Mouse (Mus musculus) kidney, embryonic 15.5 days (tissue): ENCODE results near the gene Cacna1i. TPM values are rescaled to one million over a fixed set of nuclear protein-coding genes. Genes with fewer than 3 reads are reported as not detected.

Experiments used
- ATAC-seq: fragments of 200-750 bp; cut with Nextera tagmentation; replicated peaks from 2 replicates; pipeline ENCODE4 v1.8.0; 2017; ENCODE audit warnings: moderate TSS enrichment; ENCODE audit not compliant: low FRiP score
- H3K27ac ChIP-seq: fragments of 300-500 bp; sonication (generic); 2 replicates; pipeline ENCODE4 v1.5.1; 2015; ENCODE audit warnings: mild to moderate bottlenecking, inconsistent platforms
- H3K27me3 ChIP-seq: fragments of 300-500 bp; sonication (generic); 2 replicates; pipeline ENCODE4 v1.6.1; 2015; ENCODE audit warnings: inconsistent platforms
- H3K36me3 ChIP-seq: fragments of 300-500 bp; sonication (generic); 2 replicates; pipeline ENCODE4 v1.6.1; 2015; ENCODE audit warnings: inconsistent platforms
- H3K4me1 ChIP-seq: fragments of 300-500 bp; sonication (generic); 2 replicates; pipeline ENCODE4 v1.6.1; 2015; ENCODE audit warnings: inconsistent platforms
- H3K4me2 ChIP-seq: fragments of 300-500 bp; sonication (generic); 2 replicates; pipeline ENCODE4 v1.6.1; 2015; ENCODE audit warnings: moderate library complexity, mild to moderate bottlenecking, inconsistent platforms
- H3K4me3 ChIP-seq: fragments of 300-500 bp; sonication (generic); replicated peaks from 2 replicates; pipeline ENCODE4 v1.5.1; 2015; ENCODE audit warnings: mild to moderate bottlenecking, inconsistent platforms
- H3K9ac ChIP-seq: fragments of 300-500 bp; sonication (generic); 2 replicates; pipeline ENCODE4 v1.6.1; 2015; ENCODE audit warnings: mild to moderate bottlenecking, inconsistent platforms
- H3K9me3 ChIP-seq: fragments of 300-500 bp; sonication (generic); replicated peaks from 2 replicates; pipeline ENCODE4 v1.6.1; 2016; ENCODE audit warnings: inconsistent platforms
- WGBS: fragments of 180-500 bp; shearing (Covaris S2); methylation state at CpG from one replicate; pipeline ENCODE4 v1.1.7; 2015; ENCODE audit warnings: mixed read lengths; 5-methylcytosine and 5-hydroxymethylcytosine counted together
- polyA plus RNA-seq: library from polyadenylated mRNA; unstranded; fragments of >200 nt; fragmentation: Nextera tagmentation; extraction: Ambion mirVana; gene quantifications from 2 replicates; pipeline ENCODE4 v1.2.1, GENCODE M21; 2015

Gene Cacna1i
- polyA plus RNA-seq, 1 experiment from 2014 or later, result 0.03 TPM

DNA sequence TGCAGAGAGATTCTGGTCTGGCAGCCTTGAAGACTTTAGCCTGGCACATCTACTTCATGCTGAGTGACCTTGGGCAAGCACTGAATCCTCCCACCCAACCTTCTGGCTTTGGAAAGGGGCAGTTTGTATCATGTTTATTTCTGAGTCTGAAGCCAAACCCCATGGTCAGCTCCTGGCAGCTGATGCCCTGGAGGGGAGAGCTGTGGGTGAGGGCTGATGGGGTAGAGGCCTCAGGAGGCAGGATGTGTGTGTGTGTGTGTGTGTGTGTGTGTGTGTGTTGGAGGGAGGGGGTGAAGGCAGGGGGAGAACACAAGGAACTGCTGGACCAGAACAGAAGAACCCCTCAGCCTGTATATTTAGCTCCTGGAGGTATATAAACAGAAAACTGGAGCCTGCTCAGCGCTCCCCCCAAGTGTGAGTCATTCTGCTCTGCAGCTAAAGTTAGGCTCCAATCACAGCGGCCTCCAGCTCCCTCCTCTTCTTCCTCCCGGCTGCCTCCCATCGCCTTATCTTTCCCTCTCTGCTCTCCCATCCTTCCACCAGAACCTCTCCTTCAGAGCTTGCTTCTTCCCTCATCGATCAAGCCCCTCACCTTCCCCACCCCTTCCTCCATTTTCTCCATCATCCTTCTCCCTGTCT is 8.8 kb upstream of the Cacna1i start:
- Histone ChIP-seq H3K36me3 (no peaks in the 10 kb centered on the region), H3K9ac (no peak overlapping the region), H3K4me2 (no peak overlapping the region), H3K4me3 (no peak overlapping the region), H3K9me3 (no peaks in the 10 kb centered on the region), H3K4me1 (no peaks in the 10 kb centered on the region), H3K27ac (no peak overlapping the region), H3K27me3 (peaks cover 27% of the 10 kb centered on the region)
- no peak for ATAC-seq
- WGBS, result 78% methylated on average over 5 of the region's 5 CpGs

DNA sequence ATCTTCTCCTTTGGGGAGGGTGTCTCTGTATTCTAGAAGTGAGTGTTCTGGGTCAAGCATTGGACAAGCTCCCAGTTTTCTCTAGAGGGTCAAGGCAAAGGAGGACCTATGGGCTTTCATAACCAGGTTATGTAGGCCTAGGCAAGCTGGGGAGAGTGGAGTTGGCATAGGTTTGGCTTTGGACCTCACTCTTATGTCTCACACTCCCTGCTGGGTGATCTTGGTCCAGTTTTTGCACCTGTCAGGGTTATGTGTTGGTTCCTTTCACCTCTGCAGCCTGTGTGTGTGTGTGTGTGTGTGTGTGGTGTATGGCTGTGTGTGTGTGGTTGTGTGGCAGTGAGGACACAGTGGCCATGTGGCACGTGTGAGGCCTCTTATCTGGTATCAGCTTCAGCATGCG is 8.0 kb upstream of the Cacna1i start:
- Histone ChIP-seq H3K36me3 (no peaks in the 10 kb centered on the region), H3K27ac (no peak overlapping the region), H3K27me3 (peaks cover 33% of the 10 kb centered on the region), H3K9ac (no peak overlapping the region), H3K4me1 (no peaks in the 10 kb centered on the region), H3K9me3 (no peaks in the 10 kb centered on the region), H3K4me3 (no peak overlapping the region), H3K4me2 (no peak overlapping the region)
- ATAC-seq, result no peak
- 82% methylated on average over 2 of the region's 2 CpGs for WGBS

DNA sequence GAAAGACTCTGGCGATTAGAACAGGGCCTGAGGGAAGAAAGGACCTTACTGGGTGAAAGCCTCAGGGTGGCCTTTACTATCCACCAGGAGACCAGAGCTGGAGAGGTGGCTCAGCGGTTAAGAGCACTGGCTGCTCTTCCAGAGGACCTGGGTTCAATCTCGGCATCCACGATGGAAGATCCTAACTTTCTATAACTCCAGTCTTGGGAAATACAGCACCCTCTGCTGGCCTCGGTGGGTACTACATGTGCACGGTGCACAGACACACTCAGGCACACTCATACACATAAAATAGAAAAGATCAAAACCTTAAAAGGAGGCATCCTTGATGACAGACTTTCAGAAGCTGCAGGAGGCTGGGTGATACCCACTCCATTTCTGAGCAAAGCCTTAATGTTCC is 6.4 kb upstream of the Cacna1i start:
- Histone ChIP-seq H3K4me1 (no peaks in the 10 kb centered on the region), H3K4me2 (no peak overlapping the region), H3K27ac (no peak overlapping the region), H3K9me3 (no peaks in the 10 kb centered on the region), H3K4me3 (no peak overlapping the region), H3K9ac (no peak overlapping the region), H3K36me3 (no peaks in the 10 kb centered on the region), H3K27me3 (peaks cover 42% of the 10 kb centered on the region)
- ATAC-seq, result no peak
- 25% methylated on average over 6 of the region's 6 CpGs for WGBS

DNA sequence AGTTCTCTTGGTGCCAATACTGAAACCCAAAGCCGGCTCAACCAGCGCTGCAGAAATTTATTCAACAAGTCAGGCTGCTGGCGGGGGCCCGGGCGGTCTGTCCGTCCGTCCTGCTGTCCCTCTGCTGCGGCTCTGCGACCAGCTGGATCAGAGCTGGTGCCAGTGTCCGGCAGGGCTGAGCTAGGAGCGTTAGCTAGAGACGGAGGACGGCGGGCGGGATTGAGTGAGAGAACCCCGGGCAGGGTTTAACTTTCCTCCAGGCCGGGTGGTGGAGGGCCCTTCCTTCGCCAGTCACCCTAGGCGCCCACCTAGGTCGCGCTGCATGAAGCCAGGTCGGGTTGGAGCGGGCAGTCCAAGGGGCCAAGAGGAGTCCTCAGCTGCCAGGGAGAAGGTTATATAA is 998 bp downstream of the Cacna1i start:
- no peak overlapping the region for H3K27ac ChIP-seq
- no peak for ATAC-seq
- WGBS, result 3% methylated on average over 23 of the region's 23 CpGs
- H3K4me3 ChIP-seq, result peak overlapping the region; percentile 51
- peak overlapping the region; percentile 90 for H3K4me2 ChIP-seq
- H3K4me1 ChIP-seq, result peaks cover 17% of the 10 kb centered on the region
- H3K36me3 ChIP-seq, result no peaks in the 10 kb centered on the region
- H3K9ac ChIP-seq, result no peak overlapping the region
- no peaks in the 10 kb centered on the region for H3K9me3 ChIP-seq
- H3K27me3 ChIP-seq, result peaks cover 87% of the 10 kb centered on the region

DNA sequence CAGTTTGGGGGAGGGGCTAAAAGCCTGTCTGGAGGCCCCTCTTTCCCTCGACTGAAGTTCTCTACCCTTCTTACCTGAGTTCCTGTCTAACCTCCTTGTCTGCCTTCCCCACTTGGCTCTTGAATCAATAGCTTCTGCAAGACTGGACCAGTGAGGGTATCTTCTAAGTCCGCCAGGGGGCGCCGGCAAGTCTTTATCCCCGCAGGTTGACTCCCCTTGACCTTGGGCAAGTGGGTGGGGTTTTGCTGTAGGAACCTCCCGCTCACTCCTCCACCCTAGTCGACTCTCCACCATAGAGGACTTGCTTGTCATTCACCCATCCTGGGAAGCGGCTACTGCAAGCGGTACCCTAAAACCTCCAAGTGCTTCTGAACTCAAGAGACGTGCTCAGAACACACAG is 2.4 kb downstream of the Cacna1i start:
- H3K4me2 ChIP-seq, result no peak overlapping the region
- H3K9me3 ChIP-seq, result no peaks in the 10 kb centered on the region
- no peak overlapping the region for H3K27ac ChIP-seq
- H3K36me3 ChIP-seq, result no peaks in the 10 kb centered on the region
- peaks cover 17% of the 10 kb centered on the region for H3K4me1 ChIP-seq
- H3K27me3 ChIP-seq, result peaks cover 73% of the 10 kb centered on the region
- no peak overlapping the region for H3K9ac ChIP-seq
- H3K4me3 ChIP-seq, result no peak overlapping the region
- WGBS, result 9% methylated on average over 10 of the region's 10 CpGs
- ATAC-seq, result no peak

DNA sequence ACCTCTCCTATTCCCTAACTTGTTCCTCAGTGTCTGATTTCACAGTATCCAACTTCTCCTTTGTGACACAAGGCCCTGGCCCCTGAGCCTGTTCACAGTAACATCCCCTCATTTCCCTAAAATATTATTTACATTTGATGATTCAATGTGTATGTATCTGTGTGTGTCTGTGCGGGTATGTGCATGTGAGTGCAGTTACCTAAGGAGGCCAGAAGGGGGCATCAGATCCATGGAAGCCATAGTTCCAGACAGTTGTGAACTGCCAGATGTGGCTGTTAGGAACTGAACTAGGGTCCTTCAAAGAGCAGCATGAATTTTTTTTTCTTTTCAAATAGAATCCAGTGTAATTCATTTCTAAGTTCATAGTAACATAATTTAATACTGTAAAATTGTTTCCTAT is 10.1 kb downstream of the Cacna1i start:
- no peak overlapping the region for H3K4me2 ChIP-seq
- no peaks in the 10 kb centered on the region for H3K9me3 ChIP-seq
- no peaks in the 10 kb centered on the region for H3K36me3 ChIP-seq
- no peak for ATAC-seq
- 0 out of 2 replicates have a peak, but pooled peaks cover 4% of the 10 kb centered on the region for H3K27me3 ChIP-seq
- H3K9ac ChIP-seq, result no peak overlapping the region
- 100% methylated on average over 1 of the region's 1 CpGs for WGBS
- 0 out of 2 replicates have a peak, but pooled peaks cover 5% of the 10 kb centered on the region for H3K4me1 ChIP-seq
- no peak overlapping the region for H3K27ac ChIP-seq
- H3K4me3 ChIP-seq, result no peak overlapping the region

DNA sequence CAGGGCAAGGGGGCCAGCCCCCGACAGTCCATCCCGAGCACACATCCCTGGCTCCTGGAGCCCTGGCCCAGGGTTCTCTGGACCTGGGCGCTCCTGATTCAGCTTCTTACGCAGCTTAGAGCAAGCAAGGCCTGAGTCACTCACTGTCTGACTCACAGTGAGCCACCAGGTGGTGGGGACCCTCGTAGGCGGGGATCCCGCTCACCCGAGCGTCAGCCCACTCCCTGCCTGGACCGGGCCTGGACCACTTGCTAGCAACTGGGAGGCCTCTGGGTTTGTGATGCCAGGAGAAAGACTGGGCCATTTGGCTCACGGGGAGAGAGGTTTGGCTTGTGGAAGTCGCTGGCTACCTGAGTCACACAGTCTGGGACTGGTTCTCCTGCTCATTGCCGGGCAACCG is 16.7 kb downstream of the Cacna1i start:
- ATAC-seq, result no peak

DNA sequence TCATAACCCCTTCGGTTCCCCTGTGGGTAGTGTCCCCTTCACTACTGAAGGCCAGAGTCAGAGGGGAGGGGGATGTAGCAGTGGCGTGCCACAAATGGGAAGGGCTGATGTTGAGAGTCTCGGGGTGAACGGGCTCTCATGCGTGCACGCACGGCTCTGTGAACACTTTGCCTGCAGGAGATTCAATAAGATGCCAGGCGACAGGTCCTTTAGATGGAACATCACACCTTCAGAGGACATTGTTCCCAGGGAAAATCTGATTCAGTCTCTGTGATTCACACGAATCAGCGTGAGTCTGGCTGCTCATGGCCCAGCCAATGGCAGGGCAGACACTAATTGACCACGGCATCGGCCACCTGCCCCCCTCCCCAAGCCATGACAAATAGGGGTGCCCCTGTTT is 17.1 kb downstream of the Cacna1i start:
- 71% methylated on average over 12 of the region's 12 CpGs for WGBS
- Histone ChIP-seq H3K9ac (no peak overlapping the region), H3K27me3 (peaks cover 3% of the 10 kb centered on the region; the same call in 1 of the 2 replicates), H3K4me3 (no peak overlapping the region), H3K27ac (no peak overlapping the region), H3K4me2 (no peak overlapping the region), H3K36me3 (no peaks in the 10 kb centered on the region), H3K4me1 (no peaks in the 10 kb centered on the region), H3K9me3 (no peaks in the 10 kb centered on the region)
- ATAC-seq, result no peak

More for the DNA sequence above, 16.7 kb downstream of the Cacna1i start:
- Histone ChIP-seq H3K4me1 (no peaks in the 10 kb centered on the region), H3K36me3 (no peaks in the 10 kb centered on the region), H3K4me2 (no peak overlapping the region), H3K9ac (no peak overlapping the region), H3K27me3 (peaks cover 3% of the 10 kb centered on the region; the same call in 1 of the 2 replicates), H3K4me3 (no peak overlapping the region), H3K27ac (no peak overlapping the region), H3K9me3 (no peaks in the 10 kb centered on the region)
- WGBS, result 45% methylated on average over 14 of the region's 14 CpGs

DNA sequence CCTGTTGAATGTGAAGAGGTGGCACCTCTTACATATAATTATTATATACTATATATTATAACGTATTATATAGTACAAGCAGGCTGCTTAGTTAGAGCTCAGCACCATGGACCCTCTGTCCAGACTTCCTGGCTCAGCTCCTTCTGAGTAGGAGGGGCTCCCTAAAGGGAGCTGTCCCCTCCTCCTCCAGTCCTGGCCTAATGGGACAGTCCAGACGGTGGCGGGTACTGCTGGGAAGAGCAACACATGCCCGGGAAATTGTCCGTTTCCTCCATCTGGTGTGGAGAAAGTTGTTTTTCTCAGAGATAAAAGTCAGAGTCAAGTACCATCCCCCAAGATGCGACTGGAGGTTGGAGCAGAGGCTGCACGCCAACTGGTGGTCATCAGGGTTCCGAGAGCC is 19.1 kb downstream of the Cacna1i start:
- H3K27ac ChIP-seq, result no peak overlapping the region
- 19% methylated on average over 8 of the region's 8 CpGs for WGBS
- no peaks in the 10 kb centered on the region for H3K9me3 ChIP-seq
- no peak overlapping the region for H3K4me2 ChIP-seq
- ATAC-seq, result no peak
- no peak overlapping the region for H3K9ac ChIP-seq
- H3K4me1 ChIP-seq, result no peaks in the 10 kb centered on the region
- no peaks in the 10 kb centered on the region for H3K36me3 ChIP-seq
- peaks cover 3% of the 10 kb centered on the region; the same call in 1 of the 2 replicates for H3K27me3 ChIP-seq
- H3K4me3 ChIP-seq, result no peak overlapping the region

DNA sequence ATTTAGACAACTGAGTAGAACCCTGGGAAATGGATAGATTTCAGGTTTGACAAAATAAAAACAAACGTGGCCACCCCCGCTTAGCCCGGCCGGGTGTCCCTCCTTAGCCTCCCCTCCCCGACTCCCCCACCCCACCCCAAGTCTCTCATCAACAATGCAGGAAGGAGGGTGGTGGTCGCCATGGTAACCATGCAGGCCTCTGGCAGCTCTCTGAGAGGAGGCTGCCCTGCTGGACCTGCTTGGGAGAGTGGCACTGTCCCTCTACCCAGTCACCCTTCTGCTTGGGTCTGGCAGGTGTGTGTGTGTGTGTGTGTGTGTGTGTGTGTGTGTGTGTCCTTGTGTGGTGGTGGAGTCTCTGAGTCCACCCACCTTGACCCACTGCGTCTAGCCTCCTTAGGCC is 27.7 kb downstream of the Cacna1i start:
- H3K27me3 ChIP-seq, result no peaks in the 10 kb centered on the region
- no peak overlapping the region for H3K9ac ChIP-seq
- no peak overlapping the region for H3K27ac ChIP-seq
- no peak overlapping the region for H3K4me2 ChIP-seq
- ATAC-seq, result no peak
- no peaks in the 10 kb centered on the region for H3K36me3 ChIP-seq
- WGBS, result 27% methylated on average over 7 of the region's 7 CpGs
- peaks cover 13% of the 10 kb centered on the region for H3K4me1 ChIP-seq
- H3K4me3 ChIP-seq, result no peak overlapping the region
- no peaks in the 10 kb centered on the region for H3K9me3 ChIP-seq

DNA sequence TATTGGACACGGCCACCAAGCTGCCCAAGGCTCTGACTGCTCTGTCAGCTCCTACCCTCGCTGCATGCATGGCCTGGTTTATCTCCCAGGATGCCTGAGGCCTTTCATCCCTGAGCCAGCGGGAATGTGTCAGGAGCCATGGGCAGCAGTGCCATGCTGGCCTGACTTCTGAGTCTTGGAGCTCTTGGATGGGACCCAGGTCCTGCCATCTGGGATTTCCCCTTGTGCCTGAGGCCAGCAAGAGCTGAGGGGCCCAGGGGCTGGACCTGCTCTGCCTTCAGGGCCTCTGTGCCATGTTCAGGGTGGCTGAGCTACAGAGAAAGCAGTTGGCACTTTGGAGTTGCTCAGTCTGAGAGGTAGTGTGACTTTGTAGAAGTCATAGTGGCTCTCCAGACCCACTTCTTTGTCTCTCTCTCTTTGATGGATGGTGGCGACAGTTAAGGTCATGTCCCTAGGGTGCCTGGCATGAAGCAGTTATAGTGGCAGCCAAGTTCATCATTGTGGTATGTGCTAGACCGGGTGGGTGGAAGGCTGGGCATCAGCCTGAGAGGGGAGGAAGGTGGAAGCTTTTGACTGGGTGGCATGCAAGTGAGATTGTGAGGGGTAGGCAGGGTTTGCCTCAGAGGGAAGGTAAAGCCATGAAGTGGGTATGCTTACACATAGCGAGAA is 30.1 kb downstream of the Cacna1i start:
- H3K27ac ChIP-seq, result no peak overlapping the region
- H3K27me3 ChIP-seq, result no peaks in the 10 kb centered on the region
- no peaks in the 10 kb centered on the region for H3K9me3 ChIP-seq
- H3K4me2 ChIP-seq, result no peak overlapping the region
- no peak for ATAC-seq
- WGBS, result 75% methylated on average over 6 of the region's 6 CpGs
- H3K4me1 ChIP-seq, result peaks cover 15% of the 10 kb centered on the region
- no peak overlapping the region for H3K9ac ChIP-seq
- H3K36me3 ChIP-seq, result no peaks in the 10 kb centered on the region
- no peak overlapping the region for H3K4me3 ChIP-seq

DNA sequence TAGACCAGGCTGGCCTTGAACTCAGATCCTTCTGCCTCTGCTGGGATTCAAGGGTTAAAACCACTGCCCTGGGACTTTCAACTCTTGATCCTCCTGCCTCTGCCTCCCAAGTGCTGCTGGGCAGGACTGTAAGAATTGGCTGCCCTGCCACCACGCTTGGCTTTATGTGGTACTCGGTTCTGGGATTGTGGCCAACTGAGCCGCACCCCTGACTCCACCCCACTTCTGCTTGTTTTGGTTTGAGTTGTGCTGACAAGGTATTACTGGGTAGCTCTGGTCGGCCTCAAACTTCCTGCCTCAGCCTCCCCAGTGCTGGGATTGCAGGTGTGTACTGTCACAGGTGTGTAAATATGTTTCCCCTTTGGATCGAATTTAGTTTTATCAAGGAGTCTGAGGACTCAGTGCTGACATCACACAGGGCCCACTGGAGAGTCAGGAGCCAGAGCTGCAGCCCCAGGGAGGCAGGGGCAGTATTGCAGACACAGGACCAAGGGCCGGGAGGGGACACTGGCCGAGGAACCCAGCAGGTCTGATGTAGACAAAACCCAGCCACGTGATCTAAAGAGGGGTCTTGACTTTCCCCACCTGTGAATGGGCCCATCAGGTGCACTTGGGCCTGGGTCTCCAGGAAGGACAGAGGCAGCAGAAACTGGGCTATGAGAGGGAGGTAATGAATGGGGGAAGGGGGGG is 30.9 kb downstream of the Cacna1i start:
- no peak overlapping the region for H3K4me2 ChIP-seq
- WGBS, result 61% methylated on average over 8 of the region's 8 CpGs
- no peaks in the 10 kb centered on the region for H3K9me3 ChIP-seq
- no peak for ATAC-seq
- no peak overlapping the region for H3K27ac ChIP-seq
- peaks cover 15% of the 10 kb centered on the region for H3K4me1 ChIP-seq
- H3K27me3 ChIP-seq, result no peaks in the 10 kb centered on the region
- no peak overlapping the region for H3K9ac ChIP-seq
- H3K36me3 ChIP-seq, result no peaks in the 10 kb centered on the region
- H3K4me3 ChIP-seq, result no peak overlapping the region
